Comparison of ENCODE assay signal across 8 mouse cellular contexts in the genomic region with DNA sequence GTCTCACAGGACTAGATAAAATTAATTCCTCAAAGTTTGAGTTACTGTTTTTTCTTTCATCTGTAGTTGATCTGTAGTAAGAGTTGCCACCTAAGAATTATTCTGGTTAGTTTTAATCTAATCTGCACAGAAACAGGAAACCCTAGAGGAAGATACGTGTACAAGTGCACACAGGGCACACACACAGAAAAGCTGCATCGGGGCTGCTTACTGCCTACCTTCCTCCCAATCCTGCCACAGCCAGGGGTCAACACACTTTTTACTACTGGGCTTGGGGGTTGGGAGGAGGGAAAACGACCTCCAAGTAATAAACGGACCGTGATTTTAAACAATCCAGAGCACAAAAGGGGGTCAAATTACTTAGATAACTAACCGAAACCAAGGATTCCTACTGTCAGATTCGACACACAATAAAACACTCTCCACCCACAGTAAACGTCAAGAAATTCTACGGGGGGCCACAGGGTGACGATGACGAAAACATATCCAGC. TPM values are rescaled to one million over a fixed set of nuclear protein-coding genes. Genes with fewer than 3 reads are reported as not detected.
A peak's percentile ranks its signal among the peaks of the same experiment; 100 is the strongest.
DNase-seq lines count a peak whose midpoint lies in the region; ATAC-seq and TF ChIP-seq lines count a peak whose summit lies in the region.

No protein-coding gene starts in this region.

- no peak for ATAC-seq in heart, embryonic 14.5 days (ENCODE audit: insufficient number of reproducible peaks, insufficient read depth, low FRiP score, low read depth)
- ATAC-seq in liver, embryonic 15.5 days (ENCODE audit: insufficient read depth), result no peak
- ATAC-seq in stomach, postnatal 0 days (ENCODE audit: low FRiP score, low TSS enrichment), result no peak

- DNase-seq in lung, adult 2 months, result peak; percentile 43
- DNase-seq in lung, postnatal 14 days, result no peak
- peak; percentile 17 to 33 for DNase-seq in cerebellum, postnatal 25 days
- peak; percentile 45 for DNase-seq in stomach, postnatal 0 days (ENCODE audit: low spot score)
- DNase-seq in right cerebral cortex, postnatal 36 days (ENCODE audit: low spot score in 2 of 2), result no peak
- DNase-seq in layer of hippocampus, adult 9-10 months (ENCODE audit: low spot score), result no peak

- H3K4me1 ChIP-seq in lung, adult 2 months (ENCODE audit: control insufficient read depth, insufficient read depth, low read length), result peaks cover 18% of the 10 kb centered on the region
- H3K4me1 ChIP-seq in heart, embryonic 14.5 days (ENCODE audit: control insufficient read depth in 2 of 2, insufficient read depth in 2 of 2, low read length in 2 of 2), result peaks cover 9 to 48% of the 10 kb centered on the region in 2 experiments; a peak in 3 of 4 replicates
- peaks cover 63% of the 10 kb centered on the region for H3K4me1 ChIP-seq in liver, embryonic 15.5 days (replicated peaks)
- peaks cover 11% of the 10 kb centered on the region for H3K4me1 ChIP-seq in stomach, postnatal 0 days (replicated peaks; ENCODE audit: control insufficient read depth, insufficient read depth)

- WGBS in lung, adult 2 months, result under 1% methylated on average over 11 of the region's 11 CpGs
- WGBS in heart, embryonic 14.5 days, result 0% methylated on average over 11 of the region's 11 CpGs
- under 1% methylated on average over 11 of the region's 11 CpGs for WGBS in liver, embryonic 15.5 days (ENCODE audit: insufficient replicate concordance)
- WGBS in stomach, postnatal 0 days, result under 1% methylated on average over 11 of the region's 11 CpGs

- TF ChIP-seq CTCF in lung, adult 2 months (IDR thresholded peaks at IDR 0.05; ENCODE audit: insufficient read depth, low read length), result no peak
- no peak for TF ChIP-seq CTCF in stomach, postnatal 0 days (IDR thresholded peaks at IDR 0.05; ENCODE audit: low read depth)

- H3K9me3 ChIP-seq in heart, embryonic 14.5 days (ENCODE audit: control insufficient read depth, low read length), result no peaks in the 10 kb centered on the region
- H3K9me3 ChIP-seq in liver, embryonic 15.5 days (replicated peaks), result no peaks in the 10 kb centered on the region
- H3K9me3 ChIP-seq in stomach, postnatal 0 days (ENCODE audit: control insufficient read depth, low read length), result no peaks in the 10 kb centered on the region

- no peaks in the 10 kb centered on the region for H3K27me3 ChIP-seq in heart, embryonic 14.5 days (ENCODE audit: control insufficient read depth, insufficient read depth, low read length)
- peaks cover 29% of the 10 kb centered on the region for H3K27me3 ChIP-seq in liver, embryonic 15.5 days
- H3K27me3 ChIP-seq in stomach, postnatal 0 days (ENCODE audit: control insufficient read depth, insufficient read depth, low read length), result no peaks in the 10 kb centered on the region

- no peak for TF ChIP-seq EP300 in stomach, postnatal 0 days (optimal IDR thresholded peaks at IDR 0.05)

- peak overlapping the region; percentile 83 for H3K4me2 ChIP-seq in heart, embryonic 14.5 days (ENCODE audit: low read length)
- peak overlapping the region; percentile 99 for H3K4me2 ChIP-seq in liver, embryonic 15.5 days
- peak overlapping the region; percentile 78 for H3K4me2 ChIP-seq in stomach, postnatal 0 days (replicated peaks; ENCODE audit: low read depth)

- peak overlapping the region; percentile 95 for H3K9ac ChIP-seq in heart, embryonic 14.5 days (ENCODE audit: low read length)
- peak overlapping the region; percentile 99 for H3K9ac ChIP-seq in liver, embryonic 15.5 days
- H3K9ac ChIP-seq in stomach, postnatal 0 days (ENCODE audit: low read length), result peak overlapping the region; percentile 97

- H3K36me3 ChIP-seq in heart, embryonic 14.5 days (ENCODE audit: control insufficient read depth, insufficient read depth, low read length), result no peaks in the 10 kb centered on the region
- no peaks in the 10 kb centered on the region for H3K36me3 ChIP-seq in liver, embryonic 15.5 days (replicated peaks)
- no peaks in the 10 kb centered on the region for H3K36me3 ChIP-seq in stomach, postnatal 0 days (ENCODE audit: control insufficient read depth, insufficient read depth, low read length)

- TF ChIP-seq POLR2A in lung, adult 2 months (IDR thresholded peaks at IDR 0.05; ENCODE audit: borderline replicate concordance, extremely low read depth, low read depth, low read length), result 0 out of 2 replicates have a peak, but pooled peaks have one; percentile 14

- peak overlapping the region; percentile 66 for H3K4me3 ChIP-seq in lung, adult 2 months (replicated peaks; ENCODE audit: extremely low read depth, low read depth, low read length)
- peak overlapping the region; percentile 88 to 98 for H3K4me3 ChIP-seq in heart, embryonic 14.5 days (ENCODE audit: control insufficient read depth in 1 of 2, insufficient read depth in 1 of 2, low read depth in 1 of 2, low read length in 2 of 2)
- peak overlapping the region; percentile 99 for H3K4me3 ChIP-seq in liver, embryonic 15.5 days (replicated peaks)
- H3K4me3 ChIP-seq in stomach, postnatal 0 days (ENCODE audit: low read depth, low read length), result peak overlapping the region; percentile 93

- peak overlapping the region; percentile 52 to 97 for H3K27ac ChIP-seq in heart, embryonic 14.5 days (replicated peaks in 1 of 2; ENCODE audit: control insufficient read depth in 1 of 2, insufficient read depth in 1 of 2, low read depth in 2 of 2, low read length in 2 of 2)
- H3K27ac ChIP-seq in liver, embryonic 15.5 days (replicated peaks), result peak overlapping the region; percentile 94
- H3K27ac ChIP-seq in stomach, postnatal 0 days (replicated peaks), result peak overlapping the region; percentile 99

RNA-seq across cellular contexts. Expression of a gene that starts 1.6 kb away (rescaled TPM):
- 17.0 and 22.2 TPM in 2 replicates for polyA plus RNA-seq in lung, adult 2 months (2012; rRNA removed)
- 15.3 and 15.7 TPM in 2 replicates for polyA plus RNA-seq in heart, embryonic 14.5 days (2014; fragmentation: Nextera tagmentation; extraction: Ambion mirVana)
- polyA plus RNA-seq in liver, embryonic 15.5 days (2015; fragmentation: Nextera tagmentation; extraction: Ambion mirVana), result 11.8 and 12.3 TPM in 2 replicates
- 12.9 and 13.3 TPM in 2 replicates for polyA plus RNA-seq in stomach, postnatal 0 days (2015; fragmentation: Nextera tagmentation; extraction: Ambion mirVana)

Comparison
In these comparisons a context has a peak if more than half of its experiments do, and no peak if none do; other contexts are left out.
1. DNase-seq: peak in lung, adult 2 months (single experiment), cerebellum, postnatal 25 days (2 of 2) and stomach, postnatal 0 days (single experiment); none in lung, postnatal 14 days (single experiment), right cerebral cortex, postnatal 36 days (0 of 2) and layer of hippocampus, adult 9-10 months (single experiment).
2. Peak in every context shown above with its lines, with median percentiles within 50 percentile points of each other: H3K4me3 ChIP-seq, H3K27ac ChIP-seq, H3K4me2 ChIP-seq and H3K9ac ChIP-seq.